Mouse (Mus musculus) heart, postnatal 0 days (tissue): Measurements from ENCODE around the gene Cysltr1.

ENCODE experiments used
- CTCF ChIP-seq: IDR thresholded peaks from 2 replicates; pipeline ENCODE4 v1.5.1; 2016; ENCODE audit warnings: antibody characterized with exemption, control low read depth, low read depth
- EP300 ChIP-seq: IDR thresholded peaks from 2 replicates; pipeline ENCODE4 v1.6.1; 2016; ENCODE audit warnings: antibody characterized with exemption, low read depth

DNA sequence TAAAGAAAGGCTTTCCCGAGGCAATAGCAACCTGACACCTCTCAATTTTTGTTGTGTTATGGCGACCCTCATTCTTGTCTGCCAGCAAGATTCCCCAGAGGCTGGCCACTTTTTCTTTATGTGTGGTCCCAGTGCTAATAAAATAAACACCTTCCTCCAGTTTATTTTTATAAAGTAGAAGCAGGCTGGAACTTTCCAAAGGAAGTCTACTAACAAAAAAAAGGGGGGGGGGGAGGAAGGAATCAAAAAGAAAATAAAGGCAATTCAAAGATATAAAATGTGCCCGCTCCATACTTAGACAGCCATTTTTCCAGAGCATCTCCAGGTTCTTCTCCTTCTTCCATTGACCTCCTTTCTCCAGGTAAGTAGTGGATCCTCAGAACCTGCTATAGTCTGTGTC lies 20.6 kb downstream of the Cysltr1 start, which contains the start of gene Gm5127:
- TF ChIP-seq CTCF (no peak), EP300 (no peak)
